Mouse (Mus musculus): ENCODE measurements around the gene Klhl30.

Klhl30 gene

DNA sequence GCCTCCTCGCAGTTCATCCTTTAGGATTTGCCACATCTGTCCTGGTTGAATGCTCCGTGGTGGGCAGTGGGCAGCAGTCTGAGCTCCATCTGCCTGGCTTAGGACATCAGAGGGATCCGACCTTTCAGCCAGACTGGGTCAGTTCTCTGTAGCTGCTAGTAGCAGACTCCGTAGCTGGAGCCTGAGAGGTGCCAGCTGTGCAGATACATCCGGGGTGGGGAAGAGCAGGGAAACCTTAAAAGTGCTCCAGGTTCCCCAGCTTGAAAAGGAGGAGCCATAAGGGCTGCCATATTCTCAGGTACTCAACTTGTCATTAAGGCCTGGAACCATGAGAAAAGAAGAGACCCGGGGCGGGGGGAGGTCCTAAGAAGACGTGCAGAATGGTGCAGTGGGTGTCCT is 15.0 kb downstream of the Klhl30 start:
- DNase-seq, result no peak

DNA sequence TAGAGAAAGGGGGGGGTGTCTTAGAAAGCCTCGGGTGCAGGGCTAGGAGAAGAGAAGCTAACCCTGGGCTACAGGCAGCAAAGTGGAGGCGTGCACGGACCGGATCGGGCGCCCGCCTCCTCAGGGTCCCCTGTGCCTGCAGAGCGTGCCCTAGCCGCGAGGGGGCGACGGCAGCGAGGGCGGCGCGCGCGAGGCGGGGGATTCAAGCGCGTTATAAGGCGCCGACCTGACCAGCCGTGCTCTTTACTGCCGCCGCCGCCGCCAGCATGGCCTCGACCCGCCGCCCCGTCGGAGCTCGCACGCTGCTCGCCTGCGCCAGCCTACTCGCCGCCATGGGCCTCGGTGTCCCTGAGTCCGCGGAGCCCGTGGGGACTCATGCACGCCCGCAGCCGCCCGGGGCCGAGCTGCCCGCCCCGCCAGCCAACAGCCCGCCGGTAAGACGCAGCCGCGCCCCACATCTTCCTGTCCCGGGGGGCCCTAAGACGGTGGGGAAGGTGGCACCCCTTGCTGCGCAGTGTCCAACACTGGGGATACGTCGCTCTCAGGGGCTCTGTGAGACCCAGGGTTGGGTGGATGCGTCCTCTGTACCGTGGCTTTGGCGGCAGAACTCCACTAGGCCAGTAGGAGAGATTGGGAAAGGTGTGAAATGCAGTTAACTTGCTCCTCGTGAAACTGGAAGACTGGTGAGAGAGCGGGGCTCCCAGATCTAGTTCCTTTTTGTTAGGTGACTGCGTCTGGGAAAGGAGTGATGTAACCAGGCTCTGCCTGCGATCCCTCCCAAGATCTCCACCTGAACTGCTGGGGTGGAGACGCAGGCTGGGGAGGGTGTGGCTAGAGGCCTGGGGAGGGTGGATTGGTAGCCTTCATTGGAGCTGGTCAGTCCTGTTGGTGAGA is 15.6 kb downstream of the Klhl30 start, which contains the start of gene Erfe:
TSS of gene Erfe (plus strand) at position 216 of the 894 bp plus-strand sequence.
- DNase-seq, result peak; percentile 66 to 71

DNA sequence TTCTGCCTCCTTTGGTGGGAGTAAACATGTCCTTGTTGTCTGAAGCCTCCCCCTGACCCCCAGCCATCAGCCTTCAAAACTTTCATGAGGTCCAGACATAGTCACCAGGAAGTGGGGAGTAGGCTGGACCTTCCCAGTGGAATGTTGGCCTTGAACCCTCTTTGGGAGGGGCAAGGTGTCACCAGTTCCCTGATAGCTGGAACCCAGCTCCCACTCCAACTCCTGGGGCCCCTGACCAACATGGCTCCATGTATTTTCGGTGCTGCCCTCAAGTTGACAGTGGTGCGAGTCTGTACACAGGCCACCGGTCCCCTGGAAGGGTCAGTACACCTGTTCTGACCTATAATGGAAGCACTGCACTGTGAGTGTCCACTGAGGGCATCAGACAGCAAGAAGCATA is 16.5 kb downstream of the Klhl30 start:
- DNase-seq, result no peak

DNA sequence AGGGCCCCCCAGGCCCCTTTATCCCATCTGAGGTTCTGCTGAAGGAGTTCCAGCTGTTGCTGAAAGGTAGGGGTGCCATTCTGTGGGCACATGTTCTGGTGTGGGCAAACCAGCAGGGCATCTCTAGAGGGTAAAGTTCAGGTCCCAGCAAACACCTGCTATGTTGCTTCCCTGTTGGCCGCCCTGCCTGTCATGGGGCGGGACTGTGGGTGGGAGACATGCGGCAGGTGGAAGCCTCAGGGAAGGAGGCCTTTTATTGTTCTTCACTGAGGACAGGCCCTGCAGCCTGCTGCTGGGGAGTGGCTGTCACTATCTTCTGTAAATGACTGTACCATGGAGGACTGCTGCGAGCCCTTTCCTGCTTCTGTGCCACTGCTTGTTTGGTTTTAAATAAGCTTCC is 18.6 kb downstream of the Klhl30 start:
- DNase-seq, result peak in 1 of 2 experiments; percentile 37

DNA sequence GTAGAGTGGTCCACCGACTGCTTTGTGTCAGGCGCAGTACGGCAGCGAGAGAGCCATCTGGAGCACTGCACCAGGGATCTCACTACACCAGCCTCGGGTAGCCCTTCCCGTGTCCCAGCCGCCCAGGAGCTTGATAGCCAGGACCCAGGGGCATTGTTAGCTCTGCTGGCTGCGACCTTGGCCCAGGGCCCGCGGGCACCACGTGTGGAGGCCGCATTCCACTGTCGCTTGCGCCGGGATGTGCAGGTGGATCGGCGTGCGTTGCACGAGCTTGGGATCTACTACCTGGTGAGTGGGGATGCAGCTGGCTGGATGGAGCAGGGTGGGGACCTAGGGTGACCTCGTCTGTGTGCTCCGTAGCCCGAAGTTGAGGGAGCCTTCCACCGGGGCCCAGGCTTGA is 19.2 kb downstream of the Klhl30 start:
- no peak for DNase-seq

DNA sequence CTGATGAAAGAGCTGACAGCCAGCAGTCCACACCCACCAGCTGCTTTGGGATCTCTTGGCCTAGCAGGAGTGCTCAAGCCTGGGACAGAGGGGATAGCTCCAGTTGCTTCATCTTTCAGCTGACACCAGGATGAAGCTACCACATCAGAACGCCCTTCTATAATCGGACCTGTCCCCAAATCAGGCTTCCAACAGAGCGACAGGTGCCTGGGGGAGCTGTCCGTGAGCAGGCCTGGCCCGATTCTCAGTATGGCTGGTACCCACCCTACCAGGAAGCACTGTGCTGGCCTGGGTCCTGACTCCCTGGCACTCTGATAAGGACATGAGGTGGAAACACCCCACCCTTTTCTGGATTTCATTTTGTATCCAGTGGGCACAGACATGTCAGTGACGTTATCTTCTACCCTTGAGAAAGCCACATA is 22.6 kb downstream of the Klhl30 start:
- no peak for DNase-seq

DNA sequence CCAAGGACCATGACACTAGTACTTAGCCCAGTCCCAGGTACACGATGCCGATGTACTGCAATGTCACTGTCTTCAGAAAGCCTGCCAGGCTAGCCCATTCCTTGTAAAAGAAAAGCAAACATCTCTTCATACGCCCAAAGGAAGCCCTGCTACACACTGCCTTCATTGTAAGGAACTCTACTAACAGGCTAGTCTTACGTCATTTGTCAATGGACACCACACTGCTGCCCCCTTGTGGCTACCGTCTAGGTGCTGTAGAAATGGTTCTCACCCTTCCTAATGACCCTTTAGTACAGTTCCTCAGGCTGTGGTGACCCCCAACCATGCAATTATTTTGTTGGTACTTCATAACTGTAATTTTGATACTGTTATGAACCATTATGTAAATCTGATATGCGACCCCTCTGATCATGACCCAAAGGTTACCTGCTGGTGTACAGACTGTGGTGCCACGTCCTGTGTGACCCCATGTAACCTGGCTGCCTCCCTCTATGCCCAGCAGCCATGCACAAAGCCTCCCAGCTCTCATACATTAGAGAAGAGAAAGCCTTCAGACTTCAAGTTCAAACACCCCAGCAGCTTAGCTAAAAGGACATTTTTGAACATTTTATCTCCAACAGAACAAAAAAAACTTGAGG is 29.8 kb downstream of the Klhl30 start:
- DNase-seq, result peak; percentile 77 to 91

DNA sequence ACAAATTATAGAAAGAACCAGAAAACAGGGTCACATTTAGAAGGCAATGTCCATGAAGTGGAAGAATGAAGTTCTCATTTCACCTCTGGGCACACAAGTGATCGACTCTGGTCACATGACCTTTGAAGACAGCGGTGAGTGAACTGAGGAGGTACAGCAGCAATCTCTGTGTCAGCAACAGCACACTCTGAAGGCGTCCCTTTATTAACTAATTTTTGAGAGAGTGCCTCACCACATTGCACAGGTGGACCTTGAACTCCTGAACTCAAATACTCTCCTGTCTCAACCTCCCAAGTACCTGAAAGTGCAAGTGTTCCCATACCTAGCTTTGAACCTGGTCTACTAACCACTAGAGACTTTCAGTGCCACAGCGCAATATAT is 30.3 kb downstream of the Klhl30 start:
- no peak for DNase-seq

DNA sequence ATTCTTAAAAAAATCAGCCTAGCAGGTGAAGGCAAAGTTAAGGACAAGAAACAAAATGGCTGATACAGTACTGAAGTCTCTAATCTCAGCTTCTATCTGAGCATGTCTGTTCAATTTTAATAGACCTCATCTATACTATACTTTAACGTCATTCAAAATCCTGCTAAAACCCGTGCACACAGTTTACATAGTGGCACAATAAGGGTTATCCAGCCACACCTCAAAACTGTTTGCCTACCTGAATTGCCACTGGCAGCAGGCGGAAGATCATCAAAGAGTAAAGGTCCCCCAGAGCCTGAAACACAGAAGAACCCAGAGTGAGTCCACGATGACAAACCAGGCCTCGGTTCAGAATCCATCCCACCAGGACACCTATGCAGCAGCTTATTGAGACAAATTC is 39.6 kb downstream of the Klhl30 start:
- DNase-seq, result peak in 1 of 2 experiments; percentile 11

DNA sequence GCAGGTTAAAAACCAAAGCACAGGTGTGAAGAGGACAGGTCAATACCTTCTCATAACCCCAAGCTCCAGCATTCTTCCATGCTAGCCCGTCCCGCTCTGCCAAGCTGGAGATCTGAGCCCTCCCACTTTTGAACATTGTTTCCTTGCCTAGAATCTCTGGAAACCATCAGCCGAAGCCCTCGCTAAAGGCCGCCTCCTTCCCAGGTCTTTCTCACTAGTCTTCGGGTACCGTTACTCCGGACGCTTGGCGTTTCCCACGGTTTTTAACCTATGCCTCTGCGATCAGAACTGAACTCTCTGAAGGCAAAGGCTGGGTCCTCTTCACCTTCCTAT is 47.1 kb downstream of the Klhl30 start:
- peak; percentile 17 to 41 for DNase-seq

DNA sequence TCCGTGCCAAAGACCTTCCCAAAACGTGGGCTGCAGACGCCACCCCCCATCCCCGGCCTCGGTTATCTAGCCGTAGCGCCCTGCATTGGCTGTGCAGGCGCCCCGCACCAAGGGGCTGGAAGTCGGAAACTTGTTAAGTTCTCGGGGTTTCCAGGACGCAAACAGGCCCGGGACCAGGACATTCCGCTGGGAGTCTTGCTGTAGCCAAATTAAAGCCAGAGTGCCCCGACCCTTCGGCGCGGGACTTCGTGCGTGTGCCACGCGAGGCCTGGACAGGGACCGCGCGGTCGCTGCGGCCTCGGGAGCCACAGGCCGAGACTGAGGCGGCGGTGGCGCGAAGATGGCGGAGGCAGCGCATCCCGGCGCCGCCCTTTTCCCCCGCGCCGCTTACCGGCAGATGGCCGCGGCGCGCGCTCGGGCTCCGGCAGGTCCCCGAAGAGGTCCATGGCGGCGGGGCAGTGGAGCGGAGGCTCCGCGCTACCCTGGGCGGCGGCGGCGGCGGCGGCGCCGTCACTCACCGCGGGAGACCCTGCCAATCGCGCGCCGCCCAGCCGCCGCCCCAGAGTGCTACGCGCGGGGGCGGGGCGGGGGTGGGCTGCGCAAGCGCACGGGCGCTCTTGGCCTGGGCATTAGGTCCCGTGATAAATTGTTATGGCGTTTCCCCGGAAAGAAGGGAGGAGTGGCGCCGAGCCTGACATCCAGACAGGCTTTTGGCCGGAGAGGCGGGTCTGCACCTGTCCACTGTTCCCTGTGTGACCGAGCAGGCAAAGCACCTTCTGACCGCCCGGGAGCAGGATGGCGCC is 47.6 kb downstream of the Klhl30 start, which contains the start of gene Ilkap:
TSS of gene Ilkap (minus strand) at position 556 of the 803 bp plus-strand sequence.
- peak; percentile 85 to 91 for DNase-seq

DNA sequence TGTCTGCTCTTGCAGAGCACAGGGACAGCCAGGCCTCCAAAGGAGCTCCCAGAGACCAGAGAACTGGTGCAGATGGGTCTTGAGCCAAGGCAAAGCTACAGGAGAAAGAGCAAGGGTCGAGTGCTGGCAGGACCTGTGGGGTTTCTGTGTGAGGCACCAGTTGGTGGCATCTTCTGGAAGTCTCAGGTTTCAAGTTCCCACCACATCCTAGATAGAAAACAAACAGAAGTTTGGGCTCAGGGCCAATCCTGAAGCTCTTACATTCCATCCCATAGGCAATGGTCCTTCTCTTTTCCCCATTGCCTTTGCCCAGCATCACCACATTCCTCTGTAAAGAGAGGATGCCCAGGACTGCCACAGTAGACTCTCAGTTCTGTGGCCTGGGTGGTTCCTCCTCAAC is 54.2 kb downstream of the Klhl30 start:
- DNase-seq, result no peak

DNA sequence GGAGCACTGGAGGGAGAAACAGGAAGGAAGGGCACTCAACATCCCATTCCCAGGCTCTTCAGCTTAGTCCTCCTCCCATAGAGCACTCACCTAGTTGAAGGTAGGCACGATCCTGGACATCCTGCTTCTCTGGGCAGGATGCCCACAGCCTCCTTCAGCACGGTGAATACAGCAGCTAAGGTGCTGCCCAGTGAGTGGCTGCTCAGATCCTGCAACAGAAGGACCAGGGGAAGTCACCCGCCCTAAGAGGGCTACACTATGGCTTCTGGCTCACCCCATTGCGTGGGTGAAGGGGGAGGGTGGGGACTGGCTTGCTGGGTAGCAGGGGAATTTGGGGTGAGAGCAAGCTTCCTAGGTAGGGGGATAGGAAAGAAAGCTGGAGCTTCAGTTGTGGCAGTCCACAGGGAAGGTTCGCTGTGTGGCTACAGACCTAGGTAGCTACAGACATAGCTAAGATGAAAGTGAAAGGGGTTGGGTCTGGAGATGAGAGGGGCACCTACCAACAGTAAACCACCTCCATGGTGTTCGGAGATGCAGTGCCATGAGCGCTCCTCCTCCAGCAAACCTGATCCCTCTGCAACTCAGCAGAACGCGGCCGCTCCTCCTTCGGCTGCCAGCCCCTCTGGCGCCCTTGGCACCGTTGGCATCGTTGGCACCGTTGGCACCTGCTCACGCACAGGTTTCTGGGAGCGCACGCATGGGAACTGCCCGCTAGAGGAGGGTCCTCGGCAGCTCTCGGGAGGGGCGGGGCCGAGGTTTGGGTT is 54.8 kb downstream of the Klhl30 start:
- peak in 1 of 2 experiments; percentile 50 for DNase-seq

DNA sequence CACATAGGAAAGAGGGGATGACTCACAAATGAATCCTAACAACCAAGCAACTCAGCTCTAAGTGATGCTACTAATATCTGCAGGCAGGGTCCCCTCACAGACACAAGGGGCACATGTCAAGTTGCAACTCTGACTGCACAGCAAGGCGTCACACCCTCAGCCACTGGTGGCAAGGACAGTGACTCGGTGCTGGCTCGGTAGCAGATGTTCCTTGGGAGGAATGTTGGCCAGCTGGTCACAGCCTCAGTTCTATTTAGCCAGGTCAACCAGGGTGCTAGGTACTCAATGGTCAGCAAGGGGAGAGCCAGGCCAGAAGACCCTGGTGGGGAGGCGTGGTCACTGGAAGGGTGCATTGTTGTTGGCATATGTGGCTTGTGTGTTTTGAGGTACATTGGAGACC is 57.0 kb downstream of the Klhl30 start:
- no peak for DNase-seq

DNA sequence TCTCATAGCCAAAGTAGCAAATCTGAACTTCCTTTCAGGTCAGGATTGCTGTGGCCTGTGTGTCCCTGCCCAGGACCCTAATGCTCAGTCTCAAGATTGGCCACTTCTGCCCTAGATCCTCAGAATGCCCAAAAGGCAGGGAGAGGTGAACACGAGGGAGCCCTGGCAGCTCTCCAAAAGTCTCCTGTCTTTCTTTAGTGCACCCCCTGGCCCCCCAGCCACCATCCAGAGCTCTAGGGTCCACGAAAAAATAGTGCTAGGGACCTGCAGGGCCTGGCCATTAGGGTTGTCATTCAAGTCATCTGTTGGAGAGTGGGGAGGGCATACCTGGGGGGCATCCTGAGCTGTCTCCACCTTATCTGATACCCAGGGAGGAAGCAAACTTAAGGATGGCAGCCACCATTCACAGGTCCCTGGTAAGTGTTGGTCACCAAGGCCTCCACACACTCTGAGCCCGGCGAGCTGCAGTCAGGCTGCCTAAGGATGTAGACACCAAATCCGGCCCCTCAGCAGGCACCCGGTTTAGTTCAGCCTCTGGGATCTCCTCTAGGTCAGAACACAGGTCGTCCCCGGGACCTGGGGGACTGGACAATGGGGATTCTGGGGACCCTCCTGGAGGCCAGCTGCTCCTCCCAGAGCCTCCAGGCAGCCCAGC is 60.9 kb downstream of the Klhl30 start:
- peak in 1 of 2 experiments; percentile 56 for DNase-seq

Measured in kidney, postnatal 25 days (tissue).